Mouse (Mus musculus) hindbrain, embryonic 14.5 days (tissue): ENCODE measurements around the gene AC134908.4. TPM values are rescaled to one million over a fixed set of nuclear protein-coding genes. Genes with fewer than 3 reads are reported as not detected.
A peak's percentile ranks its signal among the peaks of the same experiment; 100 is the strongest.
"Not testable (repeated sequence)": the region's sequence is repeated elsewhere in the genome, so short reads cannot be mapped to it uniquely, and the experiment has no call there.

ENCODE experiments used
- ATAC-seq: fragments of 200-750 bp; cut with Nextera tagmentation; 2 replicates; pipeline ENCODE4 v1.8.0; 2017; ENCODE audit warnings: moderate number of reproducible peaks, mild to moderate bottlenecking, moderate TSS enrichment, moderate library complexity; ENCODE audit not compliant: low FRiP score
- DNase-seq: peaks from one replicate; pipeline ENCODE4 v3.0.0-alpha.2; 2015; ENCODE audit warnings: low spot score
- H3K27ac ChIP-seq: fragments of 300-500 bp; sonication (generic); 2 replicates; pipeline ENCODE4 v1.5.1; 2014; ENCODE audit warnings: mild to moderate bottlenecking, moderate library complexity
- H3K27me3 ChIP-seq: fragments of 300-500 bp; sonication (generic); 2 replicates; pipeline ENCODE4 v1.6.1; 2014; ENCODE audit warnings: mild to moderate bottlenecking, low read length, mixed read lengths; ENCODE audit not compliant: control insufficient read depth, insufficient read depth
- H3K36me3 ChIP-seq: fragments of 300-500 bp; sonication (generic); replicated peaks from 2 replicates; pipeline ENCODE4 v1.6.1; 2014; ENCODE audit not compliant: control insufficient read depth, insufficient read depth
- H3K4me1 ChIP-seq: fragments of 300-500 bp; sonication (generic); replicated peaks from 2 replicates; pipeline ENCODE4 v1.6.1; 2014; ENCODE audit warnings: antibody characterized with exemption, low read length, mixed read lengths; ENCODE audit not compliant: control insufficient read depth, insufficient read depth
- H3K4me2 ChIP-seq: fragments of 300-500 bp; sonication (generic); replicated peaks from 2 replicates; pipeline ENCODE4 v1.6.1; 2014; ENCODE audit warnings: mild to moderate bottlenecking, moderate library complexity
- H3K4me3 ChIP-seq: fragments of 300-500 bp; sonication (generic); replicated peaks from 2 replicates; pipeline ENCODE4 v1.5.1; 2014; ENCODE audit warnings: mild to moderate bottlenecking, low read length
- H3K9ac ChIP-seq: fragments of 300-500 bp; sonication (generic); 2 replicates; pipeline ENCODE4 v1.6.1; 2014
- H3K9me3 ChIP-seq: fragments of 300-500 bp; sonication (generic); 2 replicates; pipeline ENCODE4 v1.6.1; 2016; ENCODE audit warnings: low read length; ENCODE audit not compliant: control insufficient read depth
- WGBS: fragments of 180-500 bp; shearing (Covaris S2); extraction: QIAGEN DNeasy Blood & Tissue Kit; methylation state at CpG from one replicate; pipeline ENCODE4 v1.1.7; 2014; 5-methylcytosine and 5-hydroxymethylcytosine counted together
- microRNA-seq: library from miRNA; unstranded; fragments of <30 nt; microRNA quantifications from one replicate; pipeline ENCODE4, GENCODE M21; 2016
- polyA plus RNA-seq: library from polyadenylated mRNA; unstranded; fragments of >200 nt; fragmentation: Nextera tagmentation; extraction: Ambion mirVana; gene quantifications from 2 replicates; pipeline ENCODE4 v1.2.1, GENCODE M21; 2014

The AC134908.4 gene
- polyA plus RNA-seq, 1 experiment from 2014 or later = not detected

DNA sequence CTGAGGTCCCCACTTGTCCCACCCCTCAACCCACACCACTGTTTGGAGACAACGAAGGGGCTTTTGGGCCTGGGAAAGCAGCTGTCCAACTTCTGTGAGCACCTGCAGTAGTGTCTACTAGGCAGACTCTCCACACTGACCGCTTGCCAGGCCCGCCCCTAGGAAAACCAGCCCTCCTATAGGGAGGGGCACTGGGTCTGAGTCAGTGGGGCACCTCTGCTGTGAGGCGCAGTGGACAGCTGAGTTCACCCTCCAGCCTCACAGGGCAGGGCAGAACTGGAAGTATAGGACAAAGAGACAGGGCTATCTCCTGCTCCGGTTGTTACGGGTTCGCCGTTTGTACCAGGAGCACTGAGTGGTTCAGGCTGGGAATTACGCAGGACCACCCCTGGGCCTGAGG lies 41.2 kb downstream of the AC134908.4 start, which contains the start of gene Msln:
Gene Msln (minus strand): TSS at position 138 of the 400 bp plus-strand sequence.
- WGBS = 84% methylated on average over 9 of the region's 9 CpGs
- DNase-seq = no peak
- no peaks in the 10 kb centered on the region for H3K9me3 ChIP-seq
- no peaks in the 10 kb centered on the region for H3K27me3 ChIP-seq
- H3K4me3 ChIP-seq = no peak within 1 kb of the TSS
- H3K27ac ChIP-seq = no peak within 1 kb of the TSS
- H3K36me3 ChIP-seq = no peaks in the 10 kb centered on the region
- no peak within 1 kb of the TSS for H3K4me2 ChIP-seq
- no peak for ATAC-seq
- 0 out of 2 replicates have a peak, but pooled peaks cover 4% of the 10 kb centered on the region for H3K4me1 ChIP-seq
- no peak within 1 kb of the TSS for H3K9ac ChIP-seq

DNA sequence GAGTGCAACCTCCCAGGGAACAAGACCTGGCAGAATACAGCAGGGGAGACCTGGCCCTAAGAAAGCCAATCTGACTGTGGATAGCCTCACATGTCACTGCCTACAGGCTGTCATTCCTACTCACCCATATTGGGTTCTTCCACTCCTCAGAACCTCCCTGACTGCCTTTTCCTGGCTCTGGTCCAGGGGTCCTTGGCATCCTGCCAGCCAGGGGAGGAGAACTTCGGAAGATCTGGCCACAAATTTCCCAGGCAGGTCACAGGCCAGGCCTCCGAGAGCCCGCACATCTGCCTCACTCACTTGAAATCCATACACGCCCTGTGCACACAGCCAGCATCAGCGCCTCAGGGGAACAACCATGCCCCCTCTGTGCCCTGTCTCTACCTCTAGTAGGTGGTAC lies 44.0 kb downstream of the AC134908.4 start:
- H3K4me1 ChIP-seq = 0 out of 2 replicates have a peak, but pooled peaks cover 4% of the 10 kb centered on the region
- no peak overlapping the region for H3K4me3 ChIP-seq
- H3K9ac ChIP-seq = no peak overlapping the region
- no peak overlapping the region for H3K4me2 ChIP-seq
- peak; percentile 36 for DNase-seq
- ATAC-seq = no peak
- no peaks in the 10 kb centered on the region for H3K36me3 ChIP-seq
- no peaks in the 10 kb centered on the region for H3K27me3 ChIP-seq
- 67% methylated on average over 5 of the region's 5 CpGs for WGBS
- no peak overlapping the region for H3K27ac ChIP-seq
- H3K9me3 ChIP-seq = no peaks in the 10 kb centered on the region

DNA sequence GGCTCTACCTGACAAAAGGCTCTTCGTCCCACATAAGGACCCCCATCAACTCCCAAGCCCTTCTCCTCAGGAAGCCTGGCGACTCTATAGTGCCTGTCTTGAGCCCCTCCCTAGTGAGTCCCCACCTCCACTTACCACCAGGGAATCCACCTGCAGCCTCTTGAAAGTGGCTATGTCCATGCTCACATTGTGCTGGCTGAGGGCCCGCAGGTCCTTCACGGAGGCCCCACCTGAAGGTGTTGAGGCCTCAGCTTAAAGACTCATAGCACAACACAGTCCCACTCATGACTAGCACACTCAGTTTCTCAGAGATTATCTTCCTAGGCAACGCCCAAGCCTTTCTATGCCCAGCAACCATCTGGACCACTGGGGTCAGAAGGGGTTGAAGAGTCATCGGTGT lies 46.1 kb downstream of the AC134908.4 start:
- no peaks in the 10 kb centered on the region for H3K36me3 ChIP-seq
- no peak for DNase-seq
- no peak for ATAC-seq
- H3K4me1 ChIP-seq = 0 out of 2 replicates have a peak, but pooled peaks cover 4% of the 10 kb centered on the region
- no peaks in the 10 kb centered on the region for H3K27me3 ChIP-seq
- no peak overlapping the region for H3K4me2 ChIP-seq
- H3K4me3 ChIP-seq = no peak overlapping the region
- no peak overlapping the region for H3K9ac ChIP-seq
- WGBS = 87% methylated on average over 6 of the region's 6 CpGs
- no peaks in the 10 kb centered on the region for H3K9me3 ChIP-seq
- no peak overlapping the region for H3K27ac ChIP-seq

DNA sequence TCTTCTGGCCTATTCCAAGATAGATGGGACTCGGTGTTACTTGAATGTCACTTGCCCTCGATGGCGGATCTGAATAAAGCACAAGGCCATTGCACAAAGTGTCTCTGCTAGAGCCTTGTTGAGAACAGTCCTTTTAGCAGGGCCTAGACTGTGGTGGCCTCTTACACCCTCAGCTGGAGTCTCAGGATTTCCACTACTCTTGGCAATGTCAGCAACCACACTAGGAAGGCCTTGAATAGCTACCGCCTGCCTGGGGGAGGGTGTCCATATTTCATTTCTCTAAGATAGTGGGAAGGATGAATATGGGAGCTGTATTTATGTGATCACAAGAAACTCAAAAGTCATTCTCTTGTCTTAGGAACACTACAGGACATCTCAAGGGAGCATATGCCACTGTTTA lies 47.2 kb downstream of the AC134908.4 start:
- Histone ChIP-seq H3K4me2 (no peak overlapping the region), H3K9me3 (no peaks in the 10 kb centered on the region), H3K27ac (no peak overlapping the region), H3K9ac (no peak overlapping the region), H3K36me3 (no peaks in the 10 kb centered on the region), H3K4me1 (0 out of 2 replicates have a peak, but pooled peaks cover 4% of the 10 kb centered on the region), H3K27me3 (no peaks in the 10 kb centered on the region), H3K4me3 (no peak overlapping the region)
- WGBS = 88% methylated on average over 4 of the region's 4 CpGs
- no peak for DNase-seq
- ATAC-seq = no peak

DNA sequence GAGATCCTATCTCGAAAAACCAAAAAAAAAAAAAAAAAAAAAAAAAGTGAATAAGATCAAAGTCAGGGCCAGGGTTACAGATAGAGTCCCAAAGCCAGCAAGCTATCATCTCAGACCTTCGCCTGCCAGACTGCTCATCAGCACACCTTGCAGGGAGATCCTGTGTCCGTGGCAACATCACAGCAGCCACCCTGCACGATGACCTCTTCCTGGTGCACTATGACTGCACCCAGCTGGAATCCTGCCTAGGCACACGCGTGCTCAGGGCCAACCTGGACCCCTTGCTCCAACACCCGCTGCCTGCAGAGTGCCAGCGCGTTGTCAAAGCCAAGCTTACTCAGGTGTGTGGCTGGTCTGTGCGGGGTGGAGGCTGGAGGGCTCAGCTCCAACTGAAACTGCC lies 51.1 kb downstream of the AC134908.4 start:
- Histone ChIP-seq H3K4me2 (no peak overlapping the region), H3K9me3 (no peaks in the 10 kb centered on the region), H3K4me3 (no peak overlapping the region), H3K27ac (no peak overlapping the region), H3K27me3 (no peaks in the 10 kb centered on the region), H3K36me3 (no peaks in the 10 kb centered on the region), H3K4me1 (no peaks in the 10 kb centered on the region), H3K9ac (no peak overlapping the region)
- DNase-seq (no peak), ATAC-seq (no peak)
- WGBS = 83% methylated on average over 10 of the region's 10 CpGs

DNA sequence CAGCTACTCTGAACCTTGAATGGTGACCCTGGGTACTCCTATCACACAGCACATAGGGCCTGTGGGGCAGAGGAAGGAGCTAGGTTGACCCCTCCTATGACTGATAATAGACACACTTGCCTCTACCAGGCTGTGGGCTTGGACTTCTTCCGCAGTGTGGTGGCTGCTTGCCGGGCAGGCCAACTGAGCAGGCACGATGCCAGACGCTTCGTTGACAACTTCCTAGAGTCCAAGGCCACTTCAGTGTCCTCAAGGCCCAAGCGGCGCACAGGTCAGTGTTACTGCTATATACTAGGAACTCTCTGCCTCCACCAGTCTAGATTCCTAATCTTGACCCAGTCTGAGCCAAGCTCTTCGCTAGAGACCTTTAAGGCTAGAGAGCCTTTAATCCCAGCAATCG lies 51.6 kb downstream of the AC134908.4 start:
- no peaks in the 10 kb centered on the region for H3K4me1 ChIP-seq
- H3K9me3 ChIP-seq = no peaks in the 10 kb centered on the region
- no peak overlapping the region for H3K4me3 ChIP-seq
- H3K9ac ChIP-seq = no peak overlapping the region
- no peak for DNase-seq
- H3K36me3 ChIP-seq = no peaks in the 10 kb centered on the region
- H3K27me3 ChIP-seq = no peaks in the 10 kb centered on the region
- no peak overlapping the region for H3K4me2 ChIP-seq
- no peak overlapping the region for H3K27ac ChIP-seq
- 90% methylated on average over 9 of the region's 9 CpGs for WGBS
- no peak for ATAC-seq

DNA sequence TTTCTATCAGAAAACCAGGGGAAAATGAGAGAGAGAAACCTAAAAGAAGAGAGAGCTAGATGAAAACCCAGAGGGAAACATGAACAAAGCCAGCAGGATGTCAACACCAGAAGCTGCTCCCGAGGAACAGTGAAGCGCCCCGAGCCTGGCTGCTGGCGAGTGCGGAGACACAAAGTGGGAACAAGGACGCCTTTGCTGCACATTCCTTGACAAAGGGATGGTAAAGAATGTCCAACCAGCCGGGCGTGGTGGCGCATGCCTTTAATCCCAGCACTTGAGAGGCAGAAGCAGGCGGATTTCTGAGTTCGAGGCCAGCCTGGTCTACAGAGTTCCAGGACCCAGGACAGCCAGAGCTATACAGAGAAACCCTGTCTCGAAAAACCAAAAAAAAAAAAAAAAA lies 54.0 kb downstream of the AC134908.4 start:
- H3K36me3 ChIP-seq, DNase-seq: not testable (repeated sequence)
- 75% methylated on average over 12 of the region's 12 CpGs for WGBS

More for the DNA sequence above, 54.0 kb downstream of the AC134908.4 start:
- H3K9me3 ChIP-seq, H3K27ac ChIP-seq, H3K9ac ChIP-seq, H3K4me3 ChIP-seq, H3K27me3 ChIP-seq, H3K4me1 ChIP-seq, H3K4me2 ChIP-seq, ATAC-seq: not testable (repeated sequence)

Small RNA genes lying within 50 kb of the gene (microRNA-seq; reads per million reads assigned to microRNA genes)
- gene Gm25083 = not detected
- gene Mir3082 = 0.65 reads per million
- gene Mir6966 = not detected

Other genes with a start within 250 kb of the AC134908.4 start
- 18.5 and 20.1 TPM in 2 replicates for gene Sox8, start 225.0 kb downstream of the AC134908.4 start, polyA plus RNA-seq
- 22.4 and 24.9 TPM in 2 replicates for gene Lmf1, start 216.6 kb downstream of the AC134908.4 start, polyA plus RNA-seq
- 8.1 and 10.0 TPM in 2 replicates for gene Gng13, start 78.5 kb downstream of the AC134908.4 start, polyA plus RNA-seq
- 3.4 and 3.6 TPM in 2 replicates for gene Chtf18, start 68.2 kb downstream of the AC134908.4 start, polyA plus RNA-seq
- 21.8 and 22.8 TPM in 2 replicates for gene Rpusd1, start 68.0 kb downstream of the AC134908.4 start, polyA plus RNA-seq
- not detected in 2 replicates for gene Mslnl, start 59.6 kb downstream of the AC134908.4 start, polyA plus RNA-seq
- not detected in 2 replicates for gene Msln, start 41.3 kb downstream of the AC134908.4 start, polyA plus RNA-seq
- gene Narfl, start 21.9 kb downstream of the AC134908.4 start, polyA plus RNA-seq = 28.7 and 29.1 TPM in 2 replicates
- gene Haghl, start 10.0 kb downstream of the AC134908.4 start, polyA plus RNA-seq = 116 and 138 TPM in 2 replicates
- gene Ccdc78, start 9.1 kb downstream of the AC134908.4 start, polyA plus RNA-seq = 0.41 TPM in 1 of 2 replicates, not detected in the other
- 77.6 and 91.6 TPM in 2 replicates for gene Fam173a, start 2.8 kb downstream of the AC134908.4 start, polyA plus RNA-seq
- 11.8 and 15.1 TPM in 2 replicates for gene Metrn, start 1.5 kb upstream of the AC134908.4 start, polyA plus RNA-seq
- gene Fbxl16, start 13.4 kb upstream of the AC134908.4 start, polyA plus RNA-seq = 31.7 and 35.0 TPM in 2 replicates
- 29.9 and 32.1 TPM in 2 replicates for gene Wdr24, start 28.0 kb upstream of the AC134908.4 start, polyA plus RNA-seq
- gene Jmjd8, start 33.2 kb upstream of the AC134908.4 start, polyA plus RNA-seq = 39.3 and 42.1 TPM in 2 replicates
- 336 and 357 TPM in 2 replicates for gene Stub1, start 37.7 kb upstream of the AC134908.4 start, polyA plus RNA-seq
- 51.3 and 57.1 TPM in 2 replicates for gene Rhbdl1, start 41.6 kb upstream of the AC134908.4 start, polyA plus RNA-seq
- 8.7 and 9.3 TPM in 2 replicates for gene Gm20683, start 46.1 kb upstream of the AC134908.4 start, polyA plus RNA-seq
- 6.5 and 9.9 TPM in 2 replicates for gene Rhot2, start 49.2 kb upstream of the AC134908.4 start, polyA plus RNA-seq
- gene Wdr90, start 65.8 kb upstream of the AC134908.4 start, polyA plus RNA-seq = 13.1 and 14.2 TPM in 2 replicates
- 26.8 and 27.3 TPM in 2 replicates for gene Mcrip2, start 73.1 kb upstream of the AC134908.4 start, polyA plus RNA-seq
- gene Mettl26, start 79.4 kb upstream of the AC134908.4 start, polyA plus RNA-seq = 58.5 and 67.3 TPM in 2 replicates
- 0.63 and 0.71 TPM in 2 replicates for gene Wfikkn1, start 85.2 kb upstream of the AC134908.4 start, polyA plus RNA-seq
- gene Rab40c, start 124.1 kb upstream of the AC134908.4 start, polyA plus RNA-seq = 28.1 and 29.8 TPM in 2 replicates
- 64.2 and 74.2 TPM in 2 replicates for gene Pigq, start 149.3 kb upstream of the AC134908.4 start, polyA plus RNA-seq
- gene Nhlrc4, start 149.3 kb upstream of the AC134908.4 start, polyA plus RNA-seq = 0.13 TPM in 1 of 2 replicates, not detected in the other
- gene A930017K11Rik, start 156.9 kb upstream of the AC134908.4 start, polyA plus RNA-seq = 0.44 and 1.8 TPM in 2 replicates
- gene Capn15, start 190.1 kb upstream of the AC134908.4 start, polyA plus RNA-seq = 21.5 and 27.5 TPM in 2 replicates